Mouse (Mus musculus): ENCODE data around the gene Oas1f. TPM values are rescaled to one million over a fixed set of nuclear protein-coding genes. Genes with fewer than 3 reads are reported as not detected.

The Oas1f gene
- polyA plus RNA-seq, 1 experiment: not detected

DNA sequence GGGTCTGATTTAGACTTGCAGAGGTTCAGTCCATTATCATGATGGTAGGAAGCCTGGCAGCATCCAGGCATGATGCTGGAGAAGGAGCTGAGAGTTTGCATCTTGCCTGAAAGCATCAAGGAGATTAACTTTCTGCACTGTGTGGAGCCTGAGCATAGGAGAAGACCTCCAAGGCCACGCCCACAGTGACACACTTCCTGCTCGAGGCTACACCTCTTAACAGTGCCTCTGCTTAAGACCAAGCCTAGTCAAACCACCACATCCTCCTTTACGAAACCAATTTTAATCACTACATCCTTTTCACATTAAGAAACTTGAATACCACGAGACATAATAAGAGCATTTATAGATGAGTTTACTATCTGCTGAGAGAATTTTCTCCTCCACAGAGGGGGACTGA, 16.1 kb upstream of the Oas1f start:
- TF ChIP-seq SRF (IDR thresholded peaks at IDR 0.05; ENCODE audit: control insufficient read depth, insufficient read length, low read depth): no peak
- Histone ChIP-seq H3ac (ENCODE audit: control insufficient read depth, insufficient read length) (no peak overlapping the region), H3K4me2 (ENCODE audit: low read depth) (no peak overlapping the region), H3K4me3 (no peak overlapping the region), H3K79me2 (ENCODE audit: control insufficient read depth, insufficient read depth) (no peaks in the 10 kb centered on the region), H3K36me3 (ENCODE audit: control insufficient read depth, insufficient read depth) (no peaks in the 10 kb centered on the region), H3K27me3 (ENCODE audit: control insufficient read depth, insufficient read depth, insufficient read length) (peaks cover 4% of the 10 kb centered on the region)

DNA sequence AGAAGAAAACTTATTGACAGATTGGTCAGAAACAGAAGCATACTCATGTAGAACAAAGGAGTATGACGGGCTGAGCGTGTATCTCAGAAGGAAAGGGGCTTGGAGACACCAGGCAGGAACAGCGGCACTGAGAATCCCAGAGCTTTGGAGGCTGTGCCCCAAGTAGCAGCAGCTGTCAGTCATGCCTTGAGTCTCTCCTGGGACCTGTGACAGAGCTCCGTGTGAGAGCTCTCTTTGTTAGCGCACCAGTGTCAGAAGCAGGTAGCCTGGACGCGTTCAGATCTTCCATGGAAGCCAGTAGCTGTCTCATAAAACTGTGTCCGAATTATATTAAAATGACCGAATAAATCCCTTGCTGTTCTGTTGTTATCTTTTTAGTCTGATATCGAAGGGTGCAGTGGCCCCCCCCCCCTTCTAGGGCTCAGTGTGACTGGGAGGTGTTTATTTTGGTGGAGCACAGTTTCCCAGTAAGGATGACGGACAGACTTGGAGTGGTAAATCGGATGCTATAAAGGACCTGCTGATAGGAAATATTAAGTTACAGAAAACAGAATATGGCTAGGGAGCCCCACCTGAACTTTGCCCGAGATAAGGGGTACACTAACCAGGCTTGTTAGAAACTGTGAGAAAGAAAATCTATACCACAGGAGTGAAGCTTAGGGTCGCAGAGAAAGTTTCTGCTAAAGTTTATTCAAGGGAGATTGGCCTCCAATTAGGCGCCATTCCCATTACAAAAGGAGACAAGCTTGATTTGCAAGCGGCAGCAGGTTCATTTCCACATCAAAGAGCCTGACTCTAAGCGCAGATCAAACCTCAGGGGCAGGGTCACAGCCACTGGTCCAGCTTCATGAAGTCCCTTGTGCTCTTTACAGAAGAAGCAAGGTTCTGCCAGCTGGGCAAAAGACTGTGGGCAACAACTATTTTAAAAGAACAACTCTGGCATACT, 13.6 kb upstream of the Oas1f start:
- TF ChIP-seq TCF12 (IDR thresholded peaks at IDR 0.05; ENCODE audit: insufficient read depth, poor library complexity, severe bottlenecking): no peak
- no peak for TF ChIP-seq E2F4 (IDR thresholded peaks at IDR 0.05; ENCODE audit: insufficient read depth)
- no peak for TF ChIP-seq POLR2AphosphoS2 (IDR thresholded peaks at IDR 0.05; ENCODE audit: insufficient read length, low read depth)
- TF ChIP-seq REST (IDR thresholded peaks at IDR 0.05; ENCODE audit: insufficient read depth, insufficient read length): no peak
- no peak for TF ChIP-seq SRF (IDR thresholded peaks at IDR 0.05; ENCODE audit: control insufficient read depth, insufficient read length, low read depth)
- no peak for TF ChIP-seq POLR2A (IDR thresholded peaks at IDR 0.05; ENCODE audit: insufficient read length, low read depth)
- TF ChIP-seq MYOG (IDR thresholded peaks at IDR 0.05; ENCODE audit: control insufficient read depth in 1 of 3, insufficient read depth in 1 of 3, insufficient read length in 2 of 3, low read depth in 2 of 3): no peak
- no peak for TF ChIP-seq USF1 (IDR thresholded peaks at IDR 0.05; ENCODE audit: low read depth)
- no peak for TF ChIP-seq MYOD1 (IDR thresholded peaks at IDR 0.05; ENCODE audit: control insufficient read depth in 1 of 3, insufficient read length in 2 of 3, low read depth in 2 of 3)
- TF ChIP-seq TCF3 (IDR thresholded peaks at IDR 0.05; ENCODE audit: insufficient read length, low read depth): no peak
- TF ChIP-seq CEBPB (IDR thresholded peaks at IDR 0.05; ENCODE audit: insufficient read depth, poor library complexity, severe bottlenecking): no peak
- Histone ChIP-seq H3K4me3 (no peak overlapping the region), H3K27me3 (ENCODE audit: control insufficient read depth, insufficient read depth, insufficient read length) (peaks cover 4% of the 10 kb centered on the region), H3K4me2 (ENCODE audit: low read depth) (no peak overlapping the region), H3K36me3 (ENCODE audit: control insufficient read depth, insufficient read depth) (no peaks in the 10 kb centered on the region), H3ac (ENCODE audit: control insufficient read depth, insufficient read length) (no peak overlapping the region), H3K79me2 (ENCODE audit: control insufficient read depth, insufficient read depth) (no peaks in the 10 kb centered on the region)

DNA sequence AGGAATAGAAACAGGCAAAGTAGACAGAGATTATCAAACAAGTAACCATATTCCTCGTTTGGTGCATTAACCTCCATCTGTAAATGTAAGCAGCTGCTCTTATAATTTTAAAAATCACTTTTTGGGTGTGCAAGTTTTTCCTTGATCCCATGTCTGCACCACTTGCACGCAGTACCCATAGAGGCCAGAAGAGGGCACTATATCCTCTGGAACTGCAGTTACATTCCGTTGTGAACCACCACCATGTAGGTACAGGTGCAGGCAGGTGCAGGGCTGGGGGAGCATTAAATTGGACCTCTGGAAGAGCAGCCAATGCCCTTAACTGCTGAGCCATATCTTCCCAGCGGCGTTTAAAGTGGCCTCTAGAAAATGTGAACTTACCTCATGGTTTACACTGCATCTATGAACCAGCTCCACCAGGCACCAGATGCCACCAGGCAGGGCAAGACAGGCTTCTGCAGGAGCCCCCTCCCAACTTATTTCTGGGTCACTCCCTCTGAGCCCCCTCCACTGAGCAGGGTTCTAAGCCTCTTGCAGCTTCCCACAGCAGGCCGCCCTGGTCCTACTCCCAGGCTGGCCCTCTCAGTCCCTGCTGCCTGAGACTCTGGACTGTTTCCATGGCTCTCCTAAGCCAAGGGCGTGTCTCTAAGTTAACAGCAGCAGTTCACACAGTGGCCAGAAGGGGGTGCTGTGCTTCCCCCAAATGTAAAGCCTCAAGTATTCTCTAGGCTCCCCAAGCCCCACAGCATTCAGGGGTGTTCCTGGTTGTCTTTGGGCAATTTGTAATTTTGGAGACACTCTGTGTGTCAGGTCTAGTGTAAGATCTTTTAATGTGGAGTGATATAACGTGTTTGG, 10.2 kb upstream of the Oas1f start:
- Histone ChIP-seq H3ac (ENCODE audit: control insufficient read depth, insufficient read length) (no peak overlapping the region), H3K79me2 (ENCODE audit: control insufficient read depth, insufficient read depth) (no peaks in the 10 kb centered on the region), H3K27me3 (ENCODE audit: control insufficient read depth, insufficient read depth, insufficient read length) (peaks cover 12% of the 10 kb centered on the region), H3K36me3 (ENCODE audit: control insufficient read depth, insufficient read depth) (no peaks in the 10 kb centered on the region), H3K4me2 (ENCODE audit: low read depth) (no peak overlapping the region), H3K4me3 (no peak overlapping the region)
- TF ChIP-seq E2F4 (IDR thresholded peaks at IDR 0.05; ENCODE audit: insufficient read depth) (no peak), MYOG (IDR thresholded peaks at IDR 0.05; ENCODE audit: control insufficient read depth in 1 of 3, insufficient read depth in 1 of 3, insufficient read length in 2 of 3, low read depth in 2 of 3) (no peak), REST (IDR thresholded peaks at IDR 0.05; ENCODE audit: insufficient read depth, insufficient read length) (no peak), SRF (IDR thresholded peaks at IDR 0.05; ENCODE audit: control insufficient read depth, insufficient read length, low read depth) (no peak), POLR2A (IDR thresholded peaks at IDR 0.05; ENCODE audit: insufficient read length, low read depth) (no peak), MYOD1 (IDR thresholded peaks at IDR 0.05; ENCODE audit: control insufficient read depth in 1 of 3, insufficient read length in 2 of 3, low read depth in 2 of 3) (no peak), TCF3 (IDR thresholded peaks at IDR 0.05; ENCODE audit: insufficient read length, low read depth) (no peak), POLR2AphosphoS2 (IDR thresholded peaks at IDR 0.05; ENCODE audit: insufficient read length, low read depth) (no peak), TCF12 (IDR thresholded peaks at IDR 0.05; ENCODE audit: insufficient read depth, poor library complexity, severe bottlenecking) (no peak), USF1 (IDR thresholded peaks at IDR 0.05; ENCODE audit: low read depth) (no peak), MAX (IDR thresholded peaks at IDR 0.05; ENCODE audit: low read depth) (no peak), CEBPB (IDR thresholded peaks at IDR 0.05; ENCODE audit: insufficient read depth, poor library complexity, severe bottlenecking) (no peak)

DNA sequence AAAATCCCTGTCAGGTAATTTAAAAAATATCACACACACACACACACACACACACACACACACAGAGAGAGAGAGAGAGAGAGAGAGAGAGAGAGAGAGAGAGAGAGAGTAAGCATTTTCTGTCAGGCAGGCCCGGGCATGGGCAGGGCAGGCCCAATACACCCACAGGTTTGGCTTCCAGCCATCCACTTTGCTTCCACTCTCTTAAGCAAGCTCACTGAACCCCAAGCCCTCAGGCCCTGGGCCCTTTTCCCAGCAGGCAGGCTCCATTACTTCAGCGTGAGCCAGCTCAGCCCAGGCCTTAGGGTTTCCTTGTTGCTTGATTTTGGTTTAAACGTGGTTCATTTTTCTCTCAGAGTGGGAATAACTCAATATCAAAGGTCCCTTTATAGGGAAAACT, 2.5 kb upstream of the Oas1f start:
- Histone ChIP-seq H3ac (ENCODE audit: control insufficient read depth, insufficient read length) (no peak overlapping the region), H3K4me2 (ENCODE audit: low read depth) (no peak overlapping the region), H3K4me3 (no peak overlapping the region), H3K36me3 (ENCODE audit: control insufficient read depth, insufficient read depth) (no peaks in the 10 kb centered on the region), H3K27me3 (ENCODE audit: control insufficient read depth, insufficient read depth, insufficient read length) (peaks cover 8% of the 10 kb centered on the region), H3K79me2 (ENCODE audit: control insufficient read depth, insufficient read depth) (no peaks in the 10 kb centered on the region)
- TF ChIP-seq TCF3 (IDR thresholded peaks at IDR 0.05; ENCODE audit: insufficient read length, low read depth) (no peak), POLR2AphosphoS2 (IDR thresholded peaks at IDR 0.05; ENCODE audit: insufficient read length, low read depth) (no peak), MYOG (IDR thresholded peaks at IDR 0.05; ENCODE audit: control insufficient read depth in 1 of 3, insufficient read depth in 1 of 3, insufficient read length in 2 of 3, low read depth in 2 of 3) (no peak), TCF12 (IDR thresholded peaks at IDR 0.05; ENCODE audit: insufficient read depth, poor library complexity, severe bottlenecking) (no peak), E2F4 (IDR thresholded peaks at IDR 0.05; ENCODE audit: insufficient read depth) (no peak), USF1 (IDR thresholded peaks at IDR 0.05; ENCODE audit: low read depth) (no peak), SRF (IDR thresholded peaks at IDR 0.05; ENCODE audit: control insufficient read depth, insufficient read length, low read depth) (no peak), POLR2A (IDR thresholded peaks at IDR 0.05; ENCODE audit: insufficient read length, low read depth) (no peak), MAX (IDR thresholded peaks at IDR 0.05; ENCODE audit: low read depth) (no peak), REST (IDR thresholded peaks at IDR 0.05; ENCODE audit: insufficient read depth, insufficient read length) (no peak), MYOD1 (IDR thresholded peaks at IDR 0.05; ENCODE audit: control insufficient read depth in 1 of 3, insufficient read length in 2 of 3, low read depth in 2 of 3) (no peak), CEBPB (IDR thresholded peaks at IDR 0.05; ENCODE audit: insufficient read depth, poor library complexity, severe bottlenecking) (no peak)

Data from myocyte (in vitro differentiated cells).